Mouse (Mus musculus) C2C12 (cell line): ENCODE data around the gene Dio1. TPM values are rescaled to one million over a fixed set of nuclear protein-coding genes. Genes with fewer than 3 reads are reported as not detected.

Source experiments
- H3K27me3 ChIP-seq: one replicate; pipeline ENCODE4 v1.6.1; 2011; ENCODE audit not compliant: control insufficient read depth, insufficient read depth, insufficient read length
- H3K36me3 ChIP-seq: one replicate; pipeline ENCODE4 v1.6.1; 2011; ENCODE audit not compliant: control insufficient read depth, insufficient read depth
- H3K4me3 ChIP-seq: one replicate; pipeline ENCODE4 v1.5.1; 2011; ENCODE audit warnings: mild to moderate bottlenecking, control low read depth; ENCODE audit not compliant: poor library complexity, insufficient read depth, severe bottlenecking
- H3K79me2 ChIP-seq: one replicate; pipeline ENCODE4 v1.6.1; 2011; ENCODE audit not compliant: control insufficient read depth, insufficient read depth
- H3K79me3 ChIP-seq: one replicate; pipeline ENCODE4 v1.6.1; 2011; ENCODE audit warnings: low read depth, control low read depth
- H3ac ChIP-seq: one replicate; pipeline ENCODE3; 2011; ENCODE audit warnings: low read depth; ENCODE audit not compliant: control insufficient read depth, insufficient read length
- CEBPB ChIP-seq: IDR thresholded peaks from one replicate; pipeline ENCODE4 v1.6.1; 2011; ENCODE audit warnings: low read depth, mild to moderate bottlenecking, control low read depth, moderate library complexity
- CTCF ChIP-seq: IDR thresholded peaks from one replicate; pipeline ENCODE4 v1.5.1; 2011; ENCODE audit not compliant: control insufficient read depth, insufficient read depth, insufficient read length
- FOSL1 ChIP-seq: IDR thresholded peaks from one replicate; pipeline ENCODE4 v1.8.0; 2011; ENCODE audit warnings: mild to moderate bottlenecking, low read length; ENCODE audit not compliant: poor library complexity, insufficient read depth, severe bottlenecking
- MAX ChIP-seq: IDR thresholded peaks from one replicate; pipeline ENCODE4 v1.6.1; 2011; ENCODE audit warnings: mild to moderate bottlenecking, control low read depth
- MYOD1 ChIP-seq: IDR thresholded peaks from one replicate; pipeline ENCODE4 v1.6.1; 2011; ENCODE audit warnings: low read depth; ENCODE audit not compliant: control insufficient read depth, insufficient read length
- MYOG ChIP-seq: IDR thresholded peaks from one replicate; pipeline ENCODE4 v1.6.1; 2011; ENCODE audit not compliant: control insufficient read depth, insufficient read length; ENCODE audit errors: extremely low read depth
- USF1 ChIP-seq: IDR thresholded peaks from one replicate; pipeline ENCODE4 v1.6.1; 2011; ENCODE audit warnings: low read depth, mild to moderate bottlenecking, control low read depth, moderate library complexity
- polyA plus RNA-seq: library from polyadenylated mRNA; unstranded; fragments of >200 nt; fragmentation: generic; extraction: Trizol; gene quantifications from one replicate; pipeline ENCODE4 v1.2.1, GENCODE M21; 2012; ENCODE audit warnings: missing spikeins

Dio1 gene
- polyA plus RNA-seq, 1 experiment: not detected

DNA sequence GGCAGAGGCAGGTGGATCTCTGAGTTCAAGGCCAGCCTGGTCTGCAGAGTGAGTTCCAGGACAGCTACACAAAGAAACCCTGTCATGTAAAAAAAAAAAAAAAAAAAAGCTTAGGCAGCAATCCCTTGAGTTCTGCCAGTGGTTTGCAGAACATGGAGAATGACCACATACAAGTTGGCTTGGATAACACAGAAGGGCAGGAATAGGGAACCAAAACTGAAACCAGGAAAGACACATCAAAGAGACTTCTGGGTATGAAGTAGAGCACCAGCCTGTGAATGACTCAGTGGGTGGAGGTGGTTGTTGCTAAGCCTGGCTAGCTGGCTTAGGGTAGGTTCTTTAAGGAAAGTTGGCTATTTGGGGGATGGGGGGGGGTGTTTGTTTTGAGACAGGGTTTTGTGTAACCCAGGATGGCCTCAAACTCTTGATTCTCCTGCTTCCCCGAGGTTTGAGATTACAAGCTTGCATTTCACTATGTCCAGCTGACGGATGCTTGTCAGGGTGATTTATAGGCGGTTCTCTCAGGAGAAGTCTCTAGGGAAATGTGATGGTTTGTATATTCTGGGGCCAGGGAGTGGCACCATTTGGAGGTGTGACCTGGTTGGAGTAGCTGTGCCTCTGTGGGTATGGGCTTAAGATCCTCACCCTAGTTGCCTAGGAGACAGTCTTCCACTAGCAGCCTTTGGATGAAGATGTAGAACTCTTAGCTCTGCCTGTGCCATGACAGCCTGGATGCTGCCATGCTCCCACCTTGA is 21.3 kb downstream of the Dio1 start:
- H3K4me3 ChIP-seq: no peak overlapping the region
- TF ChIP-seq FOSL1 (no peak), MYOD1 (no peak), MAX (no peak), CEBPB (no peak), MYOG (no peak), CTCF (no peak), USF1 (no peak)
- no peaks in the 10 kb centered on the region for H3K79me2 ChIP-seq
- H3K79me3 ChIP-seq: no peaks in the 10 kb centered on the region
- H3K27me3 ChIP-seq: no peaks in the 10 kb centered on the region
- H3ac ChIP-seq: no peak overlapping the region
- no peaks in the 10 kb centered on the region for H3K36me3 ChIP-seq

DNA sequence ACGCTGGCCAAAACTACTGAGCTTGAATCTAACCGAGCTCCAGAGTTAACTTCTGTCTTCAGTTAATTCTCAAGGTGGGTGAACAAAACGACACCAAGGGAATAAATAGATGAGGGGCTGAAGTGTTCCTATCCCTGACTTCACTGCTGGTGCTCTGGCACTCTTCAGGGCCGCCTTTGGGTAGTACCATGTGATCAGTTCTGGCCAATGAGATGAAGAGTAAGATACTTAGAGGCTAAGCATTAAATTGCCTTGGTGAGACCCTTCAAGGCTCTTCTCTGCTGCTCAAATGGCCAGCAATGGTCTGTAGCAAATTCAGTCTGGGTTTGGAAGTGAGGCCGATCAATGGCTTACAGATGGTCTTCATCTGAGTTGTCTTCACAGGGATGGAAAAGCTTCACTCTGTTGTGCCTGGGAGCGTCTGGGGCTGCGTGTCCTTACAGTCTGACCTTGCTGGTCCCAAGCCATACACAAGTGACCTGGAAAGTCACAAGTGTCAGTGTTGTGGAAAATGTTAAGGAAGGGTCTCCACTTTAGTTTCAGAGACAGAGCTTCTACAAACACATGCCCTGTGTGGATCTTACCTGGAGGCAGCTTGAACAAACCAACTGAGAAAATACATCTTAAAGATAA is 26.0 kb downstream of the Dio1 start:
- no peaks in the 10 kb centered on the region for H3K79me2 ChIP-seq
- no peaks in the 10 kb centered on the region for H3K27me3 ChIP-seq
- H3K79me3 ChIP-seq: no peaks in the 10 kb centered on the region
- no peak overlapping the region for H3ac ChIP-seq
- no peaks in the 10 kb centered on the region for H3K36me3 ChIP-seq
- H3K4me3 ChIP-seq: no peak overlapping the region
- no peak for TF ChIP-seq MAX
- TF ChIP-seq MYOD1: no peak
- no peak for TF ChIP-seq MYOG
- TF ChIP-seq CTCF: no peak
- no peak for TF ChIP-seq FOSL1
- TF ChIP-seq USF1: no peak
- no peak for TF ChIP-seq CEBPB

DNA sequence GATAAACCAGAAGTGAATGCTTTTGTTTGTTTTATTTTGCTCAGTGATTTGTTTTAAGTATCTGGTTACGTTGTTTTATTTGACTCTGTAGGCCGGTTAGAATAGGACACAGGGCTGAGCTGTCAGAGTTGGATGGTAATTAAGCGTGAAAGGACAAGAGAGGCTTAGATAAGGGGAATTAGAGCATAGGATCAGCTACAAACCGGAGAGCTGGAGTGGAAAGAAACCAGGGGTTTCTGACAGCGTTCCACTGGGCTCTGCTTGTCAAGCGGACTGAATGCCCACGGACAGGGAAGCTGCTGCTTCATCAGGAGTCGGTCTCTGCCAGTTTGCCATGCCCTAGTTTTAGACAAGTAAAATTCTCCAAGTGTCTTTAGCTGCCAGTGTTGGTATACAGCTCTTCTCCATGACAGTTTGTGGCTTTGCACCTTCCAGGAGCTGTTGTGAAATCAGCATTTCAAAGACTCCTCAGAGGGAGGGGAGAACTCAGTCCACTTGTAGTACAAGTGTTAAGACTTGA is 28.7 kb downstream of the Dio1 start:
- Histone ChIP-seq H3K79me2 (no peaks in the 10 kb centered on the region), H3K4me3 (no peak overlapping the region)
- TF ChIP-seq FOSL1: no peak
- TF ChIP-seq MYOG: no peak
- TF ChIP-seq MAX: no peak
- no peak for TF ChIP-seq MYOD1
- TF ChIP-seq CEBPB: no peak
- TF ChIP-seq CTCF: no peak
- no peak for TF ChIP-seq USF1

GRCm38 (mm10) chr4:107274511-107274910 is 32.5 kb downstream of the Dio1 start:
- no peak for TF ChIP-seq FOSL1
- TF ChIP-seq CEBPB: no peak
- no peak for TF ChIP-seq MAX
- no peak for TF ChIP-seq USF1
- TF ChIP-seq CTCF: no peak
- TF ChIP-seq MYOG: no peak
- TF ChIP-seq MYOD1: no peak
- Histone ChIP-seq H3K4me3 (no peak overlapping the region), H3K79me3 (no peaks in the 10 kb centered on the region), H3K36me3 (no peaks in the 10 kb centered on the region), H3ac (no peak overlapping the region), H3K27me3 (no peaks in the 10 kb centered on the region), H3K79me2 (no peaks in the 10 kb centered on the region)

More for the DNA sequence above, 28.7 kb downstream of the Dio1 start:
- H3K79me3 ChIP-seq: no peaks in the 10 kb centered on the region
- no peak overlapping the region for H3ac ChIP-seq
- H3K36me3 ChIP-seq: no peaks in the 10 kb centered on the region
- no peaks in the 10 kb centered on the region for H3K27me3 ChIP-seq

DNA sequence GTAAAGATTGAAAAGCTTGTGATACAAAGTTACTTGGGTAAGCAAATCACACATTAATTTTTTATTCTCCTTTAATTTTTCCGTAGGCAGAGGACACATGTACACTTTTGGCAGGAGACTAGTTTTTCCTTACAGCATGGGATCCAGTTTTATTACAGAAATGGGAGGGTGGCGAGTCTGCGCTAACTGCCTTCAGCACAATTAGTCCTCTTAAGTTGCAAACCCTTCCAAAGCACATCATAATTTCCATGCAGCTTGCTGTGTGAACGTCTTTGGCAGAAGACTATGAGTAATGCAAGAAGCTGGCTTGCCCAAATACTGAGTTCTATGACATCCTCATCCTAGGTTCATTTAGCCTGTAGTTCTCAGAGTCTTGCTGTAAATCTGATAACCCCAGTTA is 33.3 kb downstream of the Dio1 start:
- Histone ChIP-seq H3ac (no peak overlapping the region), H3K79me3 (no peaks in the 10 kb centered on the region), H3K27me3 (no peaks in the 10 kb centered on the region), H3K79me2 (no peaks in the 10 kb centered on the region), H3K36me3 (no peaks in the 10 kb centered on the region), H3K4me3 (no peak overlapping the region)
- no peak for TF ChIP-seq CTCF
- no peak for TF ChIP-seq MAX
- no peak for TF ChIP-seq MYOD1
- TF ChIP-seq MYOG: no peak
- TF ChIP-seq USF1: no peak
- TF ChIP-seq CEBPB: no peak
- TF ChIP-seq FOSL1: no peak
